Mouse (Mus musculus) heart, adult 2 months (tissue): Measurements from ENCODE around the gene Cpa5. TPM values are rescaled to one million over a fixed set of nuclear protein-coding genes. Genes with fewer than 3 reads are reported as not detected.

ENCODE experiments used
- DNase-seq, 2 experiments: peaks; one replicate each; pipeline ENCODE4 v3.0.0; 2021
- H3K27ac ChIP-seq: fragments of 200-600 bp; 2 replicates; pipeline ENCODE4 v1.8.1; 2022
- H3K27me3 ChIP-seq: fragments of 200-500 bp; 2 replicates; pipeline ENCODE4 v1.6.1; 2012; ENCODE audit warnings: mild to moderate bottlenecking, low read length, inconsistent platforms, mixed read lengths; ENCODE audit not compliant: control insufficient read depth, insufficient read depth
- H3K36me3 ChIP-seq: fragments of 200-500 bp; 2 replicates; pipeline ENCODE4 v1.6.1; 2012; ENCODE audit warnings: low read length, inconsistent platforms; ENCODE audit not compliant: control insufficient read depth, insufficient read depth
- H3K4me1 ChIP-seq: fragments of 200-500 bp; 2 replicates; pipeline ENCODE4 v1.6.1; 2011; ENCODE audit warnings: low read length; ENCODE audit not compliant: control insufficient read depth, insufficient read depth
- H3K4me3 ChIP-seq: fragments of 200-600 bp; 2 replicates; pipeline ENCODE4 v1.8.1; 2022
- H3K79me2 ChIP-seq: fragments of 200-500 bp; replicated peaks from 2 replicates; pipeline ENCODE4 v1.6.1; 2012; ENCODE audit warnings: mild to moderate bottlenecking, inconsistent platforms, low read length, moderate library complexity, mixed read lengths; ENCODE audit not compliant: control insufficient read depth, insufficient read depth
- H3K9ac ChIP-seq: fragments of 200-500 bp; 2 replicates; pipeline ENCODE4 v1.6.1; 2012; ENCODE audit warnings: low read depth, mild to moderate bottlenecking, control low read depth, inconsistent platforms, low read length, mixed read lengths
- CTCF ChIP-seq: fragments of 200-600 bp; IDR thresholded peaks from 2 replicates; pipeline ENCODE4 v1.8.1; 2022; ENCODE audit warnings: antibody characterized with exemption, mild to moderate bottlenecking, moderate library complexity
- EP300 ChIP-seq: fragments of 200-500 bp; IDR thresholded peaks from 2 replicates; pipeline ENCODE4 v1.6.1; 2011; ENCODE audit warnings: low read depth, low read length, control low read depth; ENCODE audit not compliant: insufficient read depth
- POLR2A ChIP-seq: fragments of 200-500 bp; IDR thresholded peaks from 2 replicates; pipeline ENCODE4 v1.6.1; 2011; ENCODE audit warnings: mild to moderate bottlenecking, low read depth, low read length, control low read depth; ENCODE audit not compliant: insufficient read depth
- WGBS: fragments of 180-500 bp; shearing (Covaris S2); methylation state at CpG from one replicate; pipeline ENCODE4 v1.1.7; 2018; 5-methylcytosine and 5-hydroxymethylcytosine counted together
- intact Hi-C: fragments of 180-260 bp; cut with DNase I; formaldehyde crosslinking; loops from one replicate; pipeline ENCODE4 v1.15.1; 2025
- polyA plus RNA-seq: library from polyadenylated mRNA; depleted of rRNA; stranded (reverse); fragments of >200 nt; gene quantifications from 2 replicates; pipeline ENCODE4 v1.2.3, GENCODE M21; 2012
- total RNA-seq, 2 experiments: library from RNA; stranded (reverse); gene quantifications; 2 replicates each; pipeline ENCODE4 v1.2.3; 2021

Gene Cpa5
- total and polyA plus RNA-seq, 3 experiments = not detected

DNA sequence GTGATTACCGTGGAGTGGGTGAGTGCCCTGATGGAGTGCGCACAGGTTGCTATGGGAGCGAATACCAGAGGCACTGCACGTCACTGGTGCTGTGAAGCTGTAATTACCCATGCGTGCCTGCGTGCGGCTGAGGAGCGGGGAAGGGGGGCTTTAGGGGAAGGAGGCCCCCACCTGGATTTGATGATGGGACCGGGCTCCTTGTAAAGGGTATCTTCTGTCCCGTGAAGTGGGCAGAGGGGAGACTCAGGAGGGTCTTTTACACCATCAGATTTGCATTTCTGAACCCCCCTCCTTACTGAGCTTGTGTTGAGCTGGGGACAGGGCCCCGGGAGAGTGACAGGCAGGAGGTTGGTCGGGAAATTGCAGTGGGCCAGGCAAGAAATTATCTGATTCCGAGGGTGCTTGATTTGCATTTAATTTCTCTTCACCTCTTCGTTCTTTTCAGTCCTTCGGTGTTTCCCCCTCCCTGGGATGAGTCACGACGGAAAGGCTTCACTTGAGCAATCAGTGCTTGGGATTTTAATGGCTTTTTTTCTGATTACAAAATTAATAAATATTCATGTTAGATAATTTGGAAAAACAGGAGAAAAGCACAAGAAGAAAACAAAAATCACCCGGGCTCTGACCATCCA lies 7.3 kb downstream of the Cpa5 start:
- H3K79me2 ChIP-seq = no peaks in the 10 kb centered on the region
- no peak overlapping the region for H3K4me3 ChIP-seq
- H3K36me3 ChIP-seq = no peaks in the 10 kb centered on the region
- no peaks in the 10 kb centered on the region for H3K4me1 ChIP-seq
- DNase-seq = no peak
- TF ChIP-seq EP300 (no peak), CTCF (no peak)
- H3K27ac ChIP-seq = no peak overlapping the region
- WGBS = 65% methylated on average over 18 of the region's 18 CpGs
- H3K27me3 ChIP-seq = no peaks in the 10 kb centered on the region
- intact Hi-C loops = no loop called here
- no peak overlapping the region for H3K9ac ChIP-seq

DNA sequence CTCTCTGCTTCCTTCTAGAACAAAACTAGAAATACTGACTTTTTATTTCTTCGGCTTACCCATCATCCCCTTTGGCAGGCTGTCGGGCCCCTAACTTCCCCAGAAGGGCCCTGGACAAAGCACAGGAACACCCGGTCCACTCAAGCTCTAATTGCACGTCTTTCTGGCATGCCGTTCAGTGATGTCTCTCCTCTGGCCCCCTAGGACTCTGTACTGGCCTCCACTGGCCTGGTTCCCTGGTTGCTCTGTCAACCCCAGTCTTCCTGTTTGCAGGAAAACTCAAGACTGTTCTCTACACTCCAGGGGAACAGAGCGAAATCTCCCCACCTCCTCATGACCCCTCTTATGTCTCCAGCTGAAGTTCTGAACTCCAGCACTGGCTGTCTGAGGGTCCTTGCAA lies 7.9 kb downstream of the Cpa5 start:
- DNase-seq = no peak

DNA sequence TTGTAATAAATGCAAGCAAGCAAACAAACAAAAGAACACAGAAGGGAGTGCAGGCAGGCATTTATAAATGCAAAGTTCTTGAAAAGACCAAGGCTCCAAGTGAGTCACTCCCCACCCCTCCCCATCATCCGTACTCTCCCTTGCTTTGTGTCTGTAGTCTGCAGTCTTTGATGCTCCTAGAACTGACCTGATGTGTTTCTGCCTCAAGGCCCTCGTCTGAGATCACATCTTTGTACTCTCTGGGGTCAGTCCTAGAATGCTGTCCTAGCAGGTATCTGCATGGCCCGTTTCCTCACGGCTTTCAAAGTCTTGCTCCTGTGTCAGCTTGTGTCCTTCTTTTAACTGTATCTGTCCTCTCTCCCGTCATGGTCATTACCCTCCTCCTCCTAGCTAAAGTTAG lies 8.8 kb downstream of the Cpa5 start:
- H3K9ac ChIP-seq = no peak overlapping the region
- TF ChIP-seq CTCF (no peak), POLR2A (no peak), EP300 (no peak)
- DNase-seq = no peak
- H3K36me3 ChIP-seq = no peaks in the 10 kb centered on the region
- 95% methylated on average over 5 of the region's 5 CpGs for WGBS
- H3K4me3 ChIP-seq = no peak overlapping the region
- H3K79me2 ChIP-seq = no peaks in the 10 kb centered on the region
- intact Hi-C loops = no loop called here
- no peaks in the 10 kb centered on the region for H3K27me3 ChIP-seq
- no peaks in the 10 kb centered on the region for H3K4me1 ChIP-seq
- H3K27ac ChIP-seq = no peak overlapping the region

More for the DNA sequence above, 7.9 kb downstream of the Cpa5 start:
- Histone ChIP-seq H3K4me3 (no peak overlapping the region), H3K27me3 (no peaks in the 10 kb centered on the region), H3K4me1 (no peaks in the 10 kb centered on the region), H3K79me2 (no peaks in the 10 kb centered on the region), H3K9ac (no peak overlapping the region), H3K36me3 (no peaks in the 10 kb centered on the region), H3K27ac (no peak overlapping the region)
- 68% methylated on average over 6 of the region's 6 CpGs for WGBS
- no peak for TF ChIP-seq EP300
- TF ChIP-seq CTCF = no peak
- TF ChIP-seq POLR2A = no peak
- intact Hi-C loops = no loop called here

DNA sequence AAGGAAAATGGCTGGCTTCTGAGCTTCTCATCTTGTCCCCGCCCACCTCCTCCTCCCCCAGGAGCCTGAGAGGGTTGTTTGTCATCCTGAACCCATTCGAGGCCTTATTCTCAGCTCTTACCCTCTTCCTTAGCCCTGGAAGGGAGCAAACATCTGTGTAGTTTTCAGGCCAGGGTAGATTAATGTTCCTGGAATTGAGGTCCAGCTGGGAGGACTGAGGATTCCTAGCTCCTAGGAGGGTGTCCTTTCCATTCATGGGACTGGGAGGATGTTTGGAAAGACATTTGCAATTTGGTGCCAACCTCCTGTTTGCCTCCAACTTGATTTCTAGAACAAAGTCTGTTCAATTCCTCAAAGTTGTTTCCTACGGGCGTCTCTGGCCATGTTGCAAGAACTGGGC lies 9.8 kb downstream of the Cpa5 start:
- H3K9ac ChIP-seq = no peak overlapping the region
- no peaks in the 10 kb centered on the region for H3K36me3 ChIP-seq
- DNase-seq = peak in 1 of 2 experiments; percentile 22
- no peaks in the 10 kb centered on the region for H3K4me1 ChIP-seq
- 80% methylated on average over 4 of the region's 4 CpGs for WGBS
- H3K79me2 ChIP-seq = no peaks in the 10 kb centered on the region
- H3K27me3 ChIP-seq = no peaks in the 10 kb centered on the region
- H3K27ac ChIP-seq = no peak overlapping the region
- intact Hi-C loops = no loop called here
- TF ChIP-seq CTCF = no peak
- no peak for TF ChIP-seq EP300
- no peak for TF ChIP-seq POLR2A
- no peak overlapping the region for H3K4me3 ChIP-seq

DNA sequence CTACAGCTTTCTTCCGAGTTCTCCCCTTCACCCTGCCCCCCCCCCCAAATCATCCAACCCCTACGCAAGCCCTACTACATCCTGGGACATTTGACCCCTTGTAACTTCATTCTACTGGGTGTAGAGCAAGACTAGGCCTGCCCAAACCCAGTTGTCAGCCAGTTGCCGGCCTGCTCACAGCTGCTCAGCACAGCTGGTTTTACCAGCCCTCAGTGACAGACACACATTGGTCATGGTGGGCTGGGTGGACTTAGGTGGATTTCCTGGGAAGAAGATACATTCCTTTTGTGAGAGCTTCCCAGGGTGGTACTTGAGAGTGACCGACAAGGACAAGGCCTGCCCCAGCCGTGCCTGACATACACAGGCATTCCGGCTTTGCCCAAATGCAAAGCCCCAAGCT lies 10.2 kb downstream of the Cpa5 start:
- intact Hi-C loops = no loop called here
- Histone ChIP-seq H3K9ac (no peak overlapping the region), H3K27me3 (no peaks in the 10 kb centered on the region), H3K27ac (no peak overlapping the region), H3K4me3 (no peak overlapping the region), H3K4me1 (no peaks in the 10 kb centered on the region), H3K79me2 (no peaks in the 10 kb centered on the region), H3K36me3 (no peaks in the 10 kb centered on the region)
- no peak for DNase-seq
- 87% methylated on average over 6 of the region's 6 CpGs for WGBS
- no peak for TF ChIP-seq POLR2A

DNA sequence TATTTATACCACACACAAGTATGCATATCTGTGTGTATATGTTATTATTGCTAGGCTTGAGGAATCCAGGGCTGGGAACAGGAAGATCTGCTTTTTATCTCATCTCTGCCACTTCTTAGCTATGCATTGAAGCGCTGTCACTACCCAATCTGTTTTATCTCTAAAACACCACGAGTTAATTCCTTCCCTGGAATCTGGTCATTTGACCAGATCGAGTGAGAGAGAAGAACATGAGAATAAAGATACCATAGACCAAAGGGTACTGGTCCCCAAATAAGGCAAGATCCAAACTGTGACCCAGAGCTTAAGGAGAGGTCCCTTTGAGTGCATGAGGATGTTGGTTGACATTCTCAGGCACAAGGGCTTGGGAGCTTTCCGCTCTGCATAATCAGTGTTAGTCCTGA lies 11.2 kb downstream of the Cpa5 start:
- H3K27ac ChIP-seq = no peak overlapping the region
- no peak overlapping the region for H3K4me3 ChIP-seq
- H3K79me2 ChIP-seq = no peaks in the 10 kb centered on the region
- 36% methylated on average over 4 of the region's 4 CpGs for WGBS
- H3K36me3 ChIP-seq = no peaks in the 10 kb centered on the region
- no peak for TF ChIP-seq POLR2A
- TF ChIP-seq EP300 = no peak
- no peak for TF ChIP-seq CTCF
- intact Hi-C loops = no loop called here
- H3K27me3 ChIP-seq = no peaks in the 10 kb centered on the region
- H3K4me1 ChIP-seq = no peaks in the 10 kb centered on the region
- no peak for DNase-seq
- H3K9ac ChIP-seq = no peak overlapping the region
